Mouse (Mus musculus) right cerebral cortex, postnatal 36 days (tissue): ENCODE measurements at regions not wholly inside any gene's neighbourhood (a gene's known extent, or its start where the extent isn't known, plus 50 kb on each side); places are given as distances from the start of the nearest gene placed in this dataset.

Experiments
- DNase-seq, 2 experiments: peaks; one replicate each; pipeline ENCODE4 v3.0.0; 2022; ENCODE audit warnings: low spot score in 2 of 2, mixed read lengths in 1 of 2

DNA sequence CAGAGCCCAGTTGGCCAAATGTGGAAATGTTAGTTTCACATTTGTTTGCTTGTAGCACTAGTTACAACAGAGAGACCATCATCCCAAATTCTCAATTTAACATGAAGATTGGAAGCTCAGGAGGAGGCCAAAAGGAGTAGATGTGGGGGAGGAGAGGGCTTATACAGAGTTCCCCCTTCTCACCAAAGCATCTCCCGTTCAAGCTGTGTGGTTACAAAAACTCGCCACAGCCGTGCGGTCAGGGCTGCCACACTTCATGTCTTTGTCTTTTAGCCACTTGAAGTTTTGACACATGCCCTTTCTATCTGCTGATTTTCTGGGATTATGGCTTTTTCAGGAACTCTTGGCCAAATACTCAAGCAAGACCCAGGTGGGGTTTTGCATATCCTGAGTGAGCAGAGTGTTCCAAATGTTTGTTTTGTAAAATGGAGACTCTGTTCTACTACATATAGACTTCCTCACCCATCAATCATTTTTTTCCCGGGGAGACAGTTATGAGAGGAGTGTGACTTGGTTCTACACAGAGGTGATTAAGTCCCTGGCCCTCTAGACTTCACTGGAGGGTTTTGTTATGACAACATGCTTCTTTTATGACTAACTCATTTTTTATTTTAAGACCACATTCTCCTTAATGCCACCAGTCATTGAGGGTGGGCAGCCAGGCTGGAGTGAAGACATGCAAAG is 605.4 kb upstream of the Sall1 start:
- no peak for DNase-seq

DNA sequence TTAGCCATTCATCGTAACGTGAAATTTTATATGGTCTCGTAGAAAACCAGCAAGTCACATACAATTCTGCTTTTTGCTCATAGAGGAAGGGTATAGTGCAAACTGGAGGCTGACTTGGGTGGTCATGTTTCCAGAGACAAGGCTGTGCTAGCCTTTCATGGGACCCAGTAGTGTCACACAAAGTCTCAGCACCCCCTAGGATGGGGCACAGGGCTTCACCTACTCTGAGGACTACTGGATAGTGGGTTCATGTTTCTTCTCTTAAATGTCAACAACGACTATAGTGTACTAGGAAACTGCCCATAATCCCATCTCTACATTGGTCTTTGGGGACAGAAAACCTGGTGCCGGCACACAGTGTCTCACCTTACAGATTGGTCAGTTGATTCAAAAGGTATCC is 603.0 kb upstream of the Sall1 start:
- no peak for DNase-seq

DNA sequence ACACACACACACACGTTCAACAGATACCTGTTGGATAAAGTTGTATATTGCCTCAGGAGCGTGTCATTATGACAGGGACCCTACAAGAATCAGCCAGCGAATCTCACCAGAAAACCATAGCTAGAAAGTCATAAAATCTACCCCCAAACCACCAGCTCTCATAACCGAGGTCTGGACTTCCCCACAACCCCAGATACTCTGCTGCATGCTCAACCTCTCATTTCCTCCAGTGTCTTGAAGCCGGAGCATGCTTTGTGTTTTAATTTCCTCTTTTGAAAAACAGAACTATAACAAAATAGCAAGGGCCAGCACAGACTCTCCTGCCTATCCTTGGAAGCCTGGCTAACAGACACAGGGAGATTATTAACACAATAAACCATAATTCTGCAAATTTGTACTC is 597.4 kb upstream of the Sall1 start:
- no peak for DNase-seq

DNA sequence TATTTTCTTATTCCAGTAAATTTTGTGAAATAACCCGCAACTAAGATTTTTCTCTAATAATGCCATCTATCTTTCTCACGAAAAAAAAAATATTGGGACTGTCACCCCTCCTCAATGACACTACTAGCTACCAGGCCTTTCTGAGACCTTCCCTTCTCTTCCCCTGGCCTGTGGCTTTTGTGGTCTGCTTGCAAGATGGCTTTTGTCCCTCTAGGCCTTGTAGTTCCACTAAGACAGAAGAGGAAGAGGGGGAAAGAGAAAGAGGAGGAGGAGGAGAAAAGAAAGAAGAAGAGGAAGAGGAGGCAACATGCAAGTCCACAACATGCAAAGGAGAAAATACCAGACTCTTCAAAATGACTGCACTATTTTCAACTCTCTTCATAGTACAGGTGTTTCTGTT is 590.9 kb upstream of the Sall1 start:
- no peak for DNase-seq

DNA sequence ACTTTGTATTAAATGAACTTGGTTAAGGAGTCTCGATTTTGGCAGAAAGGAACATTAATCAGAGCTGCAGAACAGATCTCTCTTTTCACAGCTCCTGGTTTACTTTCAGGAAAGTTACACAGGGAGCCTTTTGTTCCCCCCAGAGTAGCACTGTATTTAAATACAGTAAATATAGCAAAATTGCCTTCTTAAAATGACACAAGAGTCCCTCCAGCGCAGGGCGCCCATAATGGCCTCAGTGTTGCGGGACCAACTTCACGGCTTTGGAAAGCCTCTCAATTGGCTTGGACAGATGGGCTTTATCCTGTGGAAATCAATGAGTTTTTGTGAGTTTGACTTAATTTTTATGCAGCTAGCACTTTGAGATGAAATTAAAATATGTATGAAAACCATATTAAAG is 588.3 kb upstream of the Sall1 start:
- DNase-seq, result no peak

DNA sequence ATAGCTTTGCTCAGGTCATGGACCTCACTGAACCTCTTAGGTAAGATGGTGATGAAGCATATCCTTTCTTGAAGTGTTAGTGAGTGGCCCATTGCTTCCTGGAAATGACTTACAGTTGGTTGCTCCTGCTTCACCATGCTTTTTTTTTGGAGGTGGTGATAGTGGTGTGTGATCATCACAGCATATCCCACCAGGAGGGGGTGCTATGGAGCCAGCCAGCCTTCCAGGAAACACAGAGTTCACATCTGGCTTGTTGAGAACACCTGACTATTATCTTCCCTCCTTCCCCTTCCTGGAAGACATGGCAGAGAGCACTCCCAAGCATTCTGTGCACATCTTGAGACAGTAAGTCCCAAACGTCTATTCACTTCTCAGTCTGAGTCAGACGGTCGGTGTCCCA is 586.6 kb upstream of the Sall1 start:
- no peak for DNase-seq

DNA sequence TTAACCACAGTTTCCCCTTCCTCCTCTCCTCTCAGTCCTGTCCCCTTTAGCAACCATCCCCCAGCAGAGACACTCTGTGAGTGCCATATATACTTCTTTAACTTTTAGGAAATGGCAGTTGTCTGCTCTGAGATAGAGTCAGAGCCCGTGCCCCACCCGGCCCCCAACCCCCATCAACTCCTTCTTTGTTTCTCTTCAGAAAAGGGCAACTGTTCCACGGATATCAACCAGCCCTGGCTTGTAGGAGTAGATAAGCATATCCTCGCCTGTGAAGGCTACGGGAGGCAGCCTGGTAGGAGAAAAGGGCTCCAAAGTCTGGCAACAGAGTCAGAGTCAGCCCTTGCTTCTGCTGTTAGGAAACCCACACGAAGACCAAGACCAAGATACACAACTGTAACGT is 574.1 kb upstream of the Sall1 start:
- no peak for DNase-seq

DNA sequence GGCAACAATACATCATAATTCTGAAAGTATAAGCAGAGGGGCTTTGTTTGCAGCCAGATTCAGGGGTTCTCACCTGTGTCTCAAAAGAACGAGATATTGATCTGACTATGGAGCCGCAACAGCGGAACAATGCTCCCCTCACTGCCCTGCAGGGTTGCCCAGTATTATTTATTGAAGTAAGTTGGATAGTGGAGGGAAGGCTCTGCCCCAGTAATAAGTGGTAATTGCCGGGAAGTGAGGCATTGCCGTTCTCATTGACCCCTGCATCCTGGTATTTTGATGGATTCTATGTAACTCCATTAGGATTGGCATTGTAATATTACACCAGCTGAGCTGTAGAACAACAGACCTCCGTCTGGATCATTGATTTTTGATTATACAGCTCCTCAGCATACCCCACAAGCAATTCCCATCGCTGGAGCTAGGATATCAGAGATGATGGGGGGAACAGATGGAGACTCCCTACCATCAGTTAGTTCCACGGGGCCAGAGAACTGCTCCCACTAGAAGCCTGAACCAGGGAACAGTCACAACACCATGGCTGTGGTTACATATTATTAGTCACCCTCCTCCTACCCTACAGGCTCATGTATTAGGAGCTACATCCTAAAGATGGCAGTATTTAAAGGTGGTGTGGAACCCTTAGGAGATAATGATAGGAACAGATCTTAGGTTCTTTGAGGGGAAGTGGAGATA is 572.0 kb upstream of the Sall1 start:
- DNase-seq, result no peak

DNA sequence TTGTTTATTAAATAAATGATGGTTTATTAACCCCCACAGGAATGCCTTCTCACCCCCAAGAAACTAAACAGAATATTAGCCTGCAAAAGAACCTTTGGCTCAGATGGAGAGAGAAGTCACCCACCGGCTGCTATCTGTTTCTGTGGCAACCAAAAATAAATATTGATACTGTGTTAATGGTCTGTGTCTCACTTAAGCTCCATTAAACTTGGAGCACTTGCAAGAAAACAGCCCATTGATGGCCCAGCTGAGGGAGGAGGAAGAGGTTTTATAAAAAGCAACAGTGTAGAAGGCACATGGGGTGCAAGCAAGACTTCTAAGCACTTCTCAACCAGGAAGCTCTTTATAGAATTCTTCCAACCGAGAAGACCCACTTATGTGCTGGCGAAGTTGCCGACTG is 565.1 kb upstream of the Sall1 start:
- DNase-seq, result no peak

DNA sequence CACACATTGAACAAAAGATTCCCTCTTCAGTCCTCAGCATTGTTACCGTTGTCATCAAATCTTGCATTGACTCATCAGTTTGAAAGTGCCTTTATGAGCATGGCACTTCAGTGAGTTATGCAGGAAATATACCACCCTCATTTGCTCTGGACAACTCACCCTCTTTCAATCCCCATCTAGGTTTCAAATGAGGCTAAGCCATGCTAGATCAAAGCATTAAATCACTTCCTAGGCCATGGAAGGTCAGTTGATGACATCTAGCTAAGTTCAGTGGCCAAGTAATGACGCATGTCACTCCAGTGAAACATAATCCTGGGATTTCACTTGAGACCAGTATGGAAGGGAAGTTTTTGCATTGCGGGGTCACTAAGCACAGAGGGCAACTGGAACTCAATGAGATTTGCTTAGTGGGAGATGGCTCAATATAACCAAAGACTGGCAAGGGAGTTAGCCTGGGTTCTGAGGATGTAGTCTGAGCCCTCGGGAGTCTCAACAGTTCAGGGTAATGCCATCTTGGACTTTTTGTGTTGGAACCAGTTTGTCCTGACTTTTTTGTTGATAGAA is 562.0 kb upstream of the Sall1 start:
- DNase-seq, result no peak

DNA sequence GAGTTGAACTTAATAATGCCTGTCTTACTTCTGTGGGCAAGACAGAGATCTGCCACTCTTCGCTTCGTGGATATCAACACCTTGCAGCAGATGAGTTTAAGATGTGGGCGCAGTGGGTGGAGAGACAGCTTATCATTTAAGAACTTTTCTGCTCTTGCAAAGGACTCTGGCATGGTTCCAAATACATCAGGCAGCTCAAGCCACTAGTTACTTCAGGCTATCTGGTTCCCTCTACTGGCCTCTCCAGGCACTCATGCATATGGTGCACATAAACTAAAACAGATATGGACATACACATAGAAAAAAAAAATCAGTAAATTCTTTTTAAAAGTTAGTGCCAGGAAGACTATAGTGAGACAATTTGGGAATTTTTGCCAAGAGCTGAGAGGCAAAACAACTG is 560.5 kb upstream of the Sall1 start:
- no peak for DNase-seq

DNA sequence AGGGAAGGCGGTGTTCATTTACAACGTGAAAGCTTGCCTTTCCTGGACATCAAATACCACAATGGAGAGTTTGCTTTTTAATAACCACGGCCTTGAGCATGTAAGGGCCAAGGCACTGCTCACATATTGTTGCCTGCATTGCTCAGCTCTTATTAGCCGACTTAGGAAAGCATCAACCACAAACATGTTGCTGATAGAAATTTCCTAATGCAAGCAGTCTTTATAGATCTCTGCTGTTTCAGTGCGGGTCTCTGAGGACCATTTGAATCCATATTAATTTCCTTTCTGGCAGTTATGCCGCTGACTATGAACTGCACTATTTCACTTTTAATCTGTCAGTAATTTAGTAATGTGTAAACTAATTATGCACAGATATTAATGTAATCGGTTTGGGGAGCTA is 552.4 kb upstream of the Sall1 start:
- DNase-seq, result no peak

DNA sequence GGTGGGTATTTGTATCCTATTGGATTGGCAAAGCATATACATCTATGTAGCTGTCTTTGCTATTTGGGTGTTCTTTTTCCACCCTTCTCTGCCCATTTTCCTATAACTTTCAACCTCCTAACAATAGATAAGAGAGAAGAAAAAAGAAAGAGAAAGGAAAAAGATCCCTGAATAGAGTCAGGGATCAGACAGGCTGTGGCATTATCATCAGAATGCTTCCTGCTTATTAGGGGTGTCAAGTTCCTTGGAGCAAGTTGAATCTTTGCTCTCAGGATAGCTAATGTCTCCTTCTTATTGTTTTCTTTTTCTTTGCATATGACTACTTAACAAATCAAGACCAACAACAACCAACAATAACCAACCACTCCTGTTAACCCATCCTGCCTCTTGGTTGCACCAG is 539.1 kb upstream of the Sall1 start:
- no peak for DNase-seq

DNA sequence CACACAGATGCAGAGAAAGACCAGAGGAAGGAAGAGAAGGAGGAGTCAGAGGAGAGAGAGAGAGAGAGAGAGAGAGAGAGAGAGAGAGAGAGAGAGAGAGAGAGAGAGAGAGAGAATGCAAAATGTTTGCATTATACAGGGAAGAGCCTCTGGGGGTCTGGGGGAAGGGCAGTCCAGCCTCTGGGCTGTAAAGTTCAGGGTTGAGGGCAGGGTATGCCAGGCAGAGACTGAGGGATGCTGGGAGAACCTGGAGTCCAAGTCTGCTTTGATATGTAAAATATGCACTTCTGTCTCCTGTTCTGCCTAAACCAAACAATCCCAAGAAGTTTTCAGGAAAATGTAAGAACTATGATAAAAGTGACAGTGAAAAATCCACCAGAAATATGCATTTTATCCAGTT is 538.6 kb upstream of the Sall1 start:
- DNase-seq, result no peak

DNA sequence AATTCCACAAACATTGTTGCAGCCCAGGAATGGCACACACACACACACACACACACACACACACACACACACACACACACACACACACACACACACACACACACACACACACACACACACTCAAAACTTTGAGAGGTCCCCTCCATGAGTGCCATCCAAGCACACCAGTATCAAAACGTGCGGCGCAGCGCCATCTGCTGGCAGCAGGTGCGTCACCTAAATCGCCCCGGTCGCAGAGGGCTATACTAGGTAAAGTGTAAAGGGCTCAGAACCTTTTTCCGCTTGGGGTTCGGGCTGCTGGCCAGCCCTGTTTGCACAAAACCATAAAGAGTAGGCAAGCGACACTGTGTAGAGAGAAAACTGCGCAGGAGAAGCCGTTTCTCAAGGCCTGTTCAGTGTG is 527.9 kb upstream of the Sall1 start:
- DNase-seq, result peak; percentile 55 to 57

DNA sequence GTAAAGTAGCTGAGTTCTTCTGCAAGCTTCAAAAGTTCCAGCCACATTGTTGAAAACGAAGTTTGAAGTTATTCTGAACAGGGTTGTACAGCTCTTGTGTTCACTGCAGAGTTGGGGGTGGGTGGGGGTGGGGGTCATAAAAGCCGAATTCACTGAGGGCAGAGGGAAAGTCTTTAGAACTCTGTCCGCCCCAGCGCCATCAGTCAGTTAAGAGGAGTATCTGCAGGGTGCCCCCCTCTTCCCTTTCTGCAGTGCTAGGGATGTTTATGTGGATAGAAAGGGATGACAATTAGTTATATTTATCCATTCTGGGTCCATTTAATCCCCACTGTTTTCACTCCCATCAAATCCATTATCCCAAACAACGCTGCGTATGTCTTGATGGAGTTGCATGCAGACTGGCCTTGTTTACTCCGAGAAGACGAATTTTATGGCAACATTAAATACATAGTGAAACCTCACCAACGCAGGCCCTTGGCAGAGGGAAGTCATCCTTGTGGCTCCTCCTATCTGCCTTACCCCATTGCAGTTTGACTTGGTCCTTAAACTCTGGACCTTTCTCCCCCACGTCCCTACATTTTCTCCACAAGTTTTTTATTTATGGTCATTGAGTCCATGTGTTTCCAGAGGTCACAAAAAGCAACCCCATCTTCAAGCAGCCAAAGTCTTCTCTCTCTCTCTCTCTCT is 526.8 kb upstream of the Sall1 start:
- no peak for DNase-seq

DNA sequence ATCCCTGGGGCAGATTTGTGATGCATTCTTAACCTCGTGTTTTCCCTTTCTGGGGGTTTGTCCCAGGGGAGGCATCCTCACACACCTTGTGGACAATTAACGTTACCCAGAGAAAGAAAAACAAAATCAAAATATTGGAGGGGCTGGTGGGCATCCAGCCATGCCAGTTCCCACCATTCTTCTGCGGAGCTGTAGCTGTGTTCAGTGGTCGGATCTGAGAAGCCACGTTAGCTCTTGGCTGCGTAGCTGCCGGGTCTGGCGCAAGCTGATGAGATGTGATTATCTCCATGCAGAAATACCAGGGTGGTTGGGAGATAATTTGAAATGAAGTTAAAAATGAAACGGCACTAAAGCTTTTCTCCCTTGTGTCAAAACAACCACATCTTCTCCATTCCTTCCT is 525.4 kb upstream of the Sall1 start:
- no peak for DNase-seq

DNA sequence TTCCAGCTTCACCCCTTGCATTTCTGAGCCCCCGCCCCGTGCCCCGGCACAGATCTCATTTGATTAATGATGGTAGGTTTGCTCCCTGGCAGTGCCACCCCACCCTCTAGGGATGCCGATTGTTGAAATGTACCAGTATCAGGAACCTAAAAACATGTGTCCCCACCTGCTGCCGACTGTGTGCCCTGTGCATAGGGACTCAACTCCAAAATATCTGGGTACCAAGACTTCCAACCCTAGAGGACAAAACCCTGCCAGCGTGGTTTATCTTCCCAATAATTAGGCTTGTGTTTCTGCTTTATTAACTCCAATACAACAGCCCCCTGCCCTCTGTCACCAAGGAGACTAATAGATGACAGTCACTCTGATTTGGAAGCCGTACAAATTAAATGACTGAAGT is 524.7 kb upstream of the Sall1 start:
- no peak for DNase-seq

DNA sequence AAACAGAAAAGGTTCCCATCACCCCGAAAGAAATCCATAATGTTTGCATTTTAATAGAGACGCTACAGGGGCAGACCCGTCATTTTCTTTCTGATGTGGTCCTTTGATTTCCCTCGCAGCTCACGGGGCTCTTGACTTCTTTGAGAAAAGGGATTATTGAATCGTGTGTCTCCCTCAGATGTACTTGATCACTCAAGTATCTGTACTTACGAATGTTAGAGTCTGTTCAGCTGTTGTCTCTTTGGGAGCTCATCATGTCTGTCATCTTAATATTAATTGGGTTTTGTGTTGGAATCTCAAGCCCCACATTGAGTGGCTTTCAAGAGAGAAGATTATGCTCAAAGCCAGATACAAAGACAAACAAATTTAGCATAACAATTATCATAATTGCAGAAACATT is 523.0 kb upstream of the Sall1 start:
- DNase-seq, result no peak

DNA sequence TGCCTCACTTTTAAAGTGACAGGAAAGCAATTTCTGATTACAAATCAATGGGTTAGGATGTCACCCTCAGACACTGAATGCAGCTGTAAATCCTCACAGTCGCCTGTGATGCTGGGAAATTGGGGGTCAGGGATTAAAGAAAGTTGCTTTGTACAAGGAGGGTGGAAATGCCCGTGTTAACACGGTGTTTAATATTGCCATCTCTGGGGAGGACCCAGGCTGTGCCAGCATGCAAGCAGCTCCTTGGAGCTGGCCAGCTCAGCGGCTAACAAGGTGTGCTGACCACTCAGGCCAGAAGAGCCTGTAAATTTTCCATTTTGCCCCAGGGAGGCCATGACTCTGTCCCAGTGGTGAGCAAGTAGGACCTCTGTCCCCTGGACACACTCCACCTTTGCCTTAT is 522.5 kb upstream of the Sall1 start:
- no peak for DNase-seq

DNA sequence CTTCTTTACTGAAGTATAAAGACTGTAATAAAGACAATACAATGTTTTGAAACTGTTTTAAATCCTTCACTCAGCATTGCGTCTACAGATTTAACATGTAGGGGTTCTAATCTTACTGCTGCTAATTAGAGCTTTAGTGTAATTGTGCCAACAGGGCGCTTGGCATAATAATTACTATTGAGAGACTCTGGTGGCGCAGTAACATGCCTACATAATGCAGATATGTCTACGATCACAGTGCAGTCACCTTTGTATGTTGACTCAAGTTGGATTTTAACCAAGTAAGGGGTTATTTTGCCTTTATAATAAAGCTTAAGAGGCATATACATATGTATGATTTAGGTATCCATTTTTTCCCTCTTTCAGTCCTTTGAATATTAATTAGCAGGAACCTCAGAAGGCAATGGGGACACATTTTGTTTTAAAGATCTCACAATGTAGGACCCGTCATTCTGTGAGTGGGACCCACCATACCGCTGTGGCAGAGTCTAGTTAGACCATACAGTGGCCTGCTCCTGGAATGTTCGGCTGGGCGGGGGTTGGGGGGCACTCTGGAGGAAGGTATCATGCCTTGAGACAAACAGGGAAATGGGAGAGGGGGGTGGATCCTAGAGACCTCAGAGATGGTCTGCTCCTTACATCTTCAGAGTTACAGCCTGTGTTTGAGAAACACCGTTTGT is 521.3 kb upstream of the Sall1 start:
- DNase-seq, result no peak

DNA sequence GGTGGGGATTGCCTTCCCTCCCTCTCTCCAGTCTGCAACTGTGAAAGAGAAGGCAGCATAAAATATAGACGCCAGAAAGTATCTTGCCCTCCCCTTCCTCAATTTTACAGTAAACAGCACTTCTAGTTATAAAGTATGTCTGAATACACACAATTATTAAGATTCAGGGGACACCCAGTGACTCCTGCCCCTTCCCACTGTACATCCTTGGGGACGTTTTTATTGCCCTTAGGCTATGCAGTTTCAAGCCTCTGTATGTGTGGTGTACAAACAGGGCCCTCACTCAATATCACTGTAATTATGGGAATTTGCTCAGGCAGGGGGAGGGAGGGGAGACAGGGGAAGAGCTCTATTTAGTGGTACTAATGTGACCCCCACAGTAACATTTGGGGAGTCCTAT is 519.6 kb upstream of the Sall1 start:
- DNase-seq, result no peak
